Mouse (Mus musculus): Measurements from ENCODE around the gene Limch1. TPM values are rescaled to one million over a fixed set of nuclear protein-coding genes. Genes with fewer than 3 reads are reported as not detected.
A peak's percentile ranks its signal among the peaks of the same experiment; 100 is the strongest.

Limch1 gene
- total RNA-seq, 2 experiments from 2014 or later: 121 to 127 TPM

GRCm38 (mm10) chr5:66793251-66793650 lies 47.6 kb downstream of the Limch1 start:
- no peak for TF ChIP-seq CTCF (IDR thresholded peaks at IDR 0.05)
- Histone ChIP-seq H3K27ac (no peak overlapping the region), H3K4me3 (no peak overlapping the region)
- intact Hi-C loops (cut with DNase I): no loop called here
- DNase-seq (ENCODE audit: extremely low spot score in 1 of 2, low spot score in 2 of 2): no peak

GRCm38 (mm10) chr5:66797326-66797725 lies 51.7 kb downstream of the Limch1 start:
- TF ChIP-seq CTCF (IDR thresholded peaks at IDR 0.05): no peak
- Histone ChIP-seq H3K4me3 (no peak overlapping the region), H3K27ac (no peak overlapping the region)
- intact Hi-C loops (cut with DNase I): no loop called here
- DNase-seq (ENCODE audit: extremely low spot score in 1 of 2, low spot score in 2 of 2): no peak

- TF ChIP-seq CTCF (IDR thresholded peaks at IDR 0.05): no peak
- no peak for DNase-seq (ENCODE audit: extremely low spot score in 1 of 2, low spot score in 2 of 2)
- H3K27ac ChIP-seq: peak overlapping the region; percentile 8; the same call in 1 of the 2 replicates
Measured at GRCm38 (mm10) chr5:66798135-66798534, 52.5 kb downstream of the Limch1 start.

GRCm38 (mm10) chr5:66798591-66799003 lies 53.0 kb downstream of the Limch1 start:
- no peak for TF ChIP-seq CTCF (IDR thresholded peaks at IDR 0.05)
- no peak for DNase-seq (ENCODE audit: extremely low spot score in 1 of 2, low spot score in 2 of 2)
- intact Hi-C loops (cut with DNase I): no loop called here
- Histone ChIP-seq H3K4me3 (no peak overlapping the region), H3K27ac (no peak overlapping the region)

More at GRCm38 (mm10) chr5:66798135-66798534, 52.5 kb downstream of the Limch1 start:
- H3K4me3 ChIP-seq: no peak overlapping the region
- intact Hi-C loops (cut with DNase I): no loop called here

- H3K4me3 ChIP-seq: no peak overlapping the region
- intact Hi-C loops (cut with DNase I): no loop called here
- no peak for DNase-seq (ENCODE audit: extremely low spot score in 1 of 2, low spot score in 2 of 2)
- no peak overlapping the region for H3K27ac ChIP-seq
- no peak for TF ChIP-seq CTCF (IDR thresholded peaks at IDR 0.05)
Measured at GRCm38 (mm10) chr5:66800243-66800642, 54.6 kb downstream of the Limch1 start.

- no peak overlapping the region for H3K4me3 ChIP-seq
- no peak overlapping the region for H3K27ac ChIP-seq
- TF ChIP-seq CTCF (IDR thresholded peaks at IDR 0.05): no peak
- no peak for DNase-seq (ENCODE audit: extremely low spot score in 1 of 2, low spot score in 2 of 2)
- intact Hi-C loops (cut with DNase I): no loop called here
Measured at GRCm38 (mm10) chr5:66800977-66801376, 55.4 kb downstream of the Limch1 start.

- no peak overlapping the region for H3K27ac ChIP-seq
- H3K4me3 ChIP-seq: no peak overlapping the region
- intact Hi-C loops (cut with DNase I): no loop called here
- no peak for TF ChIP-seq CTCF (IDR thresholded peaks at IDR 0.05)
- no peak for DNase-seq (ENCODE audit: extremely low spot score in 1 of 2, low spot score in 2 of 2)
Measured at GRCm38 (mm10) chr5:66802196-66802595, 56.6 kb downstream of the Limch1 start.

- no peak for DNase-seq (ENCODE audit: extremely low spot score in 1 of 2, low spot score in 2 of 2)
- no peak for TF ChIP-seq CTCF (IDR thresholded peaks at IDR 0.05)
- Histone ChIP-seq H3K27ac (no peak overlapping the region), H3K4me3 (no peak overlapping the region)
- intact Hi-C loops (cut with DNase I): no loop called here
Measured at GRCm38 (mm10) chr5:66806335-66806734, 60.7 kb downstream of the Limch1 start.

GRCm38 (mm10) chr5:66807737-66808136 lies 62.1 kb downstream of the Limch1 start:
- intact Hi-C loops (cut with DNase I): no loop called here
- TF ChIP-seq CTCF (IDR thresholded peaks at IDR 0.05): no peak
- no peak for DNase-seq (ENCODE audit: extremely low spot score in 1 of 2, low spot score in 2 of 2)
- no peak overlapping the region for H3K4me3 ChIP-seq
- H3K27ac ChIP-seq: no peak overlapping the region

GRCm38 (mm10) chr5:66809016-66809570 lies 63.5 kb downstream of the Limch1 start:
- no peak for TF ChIP-seq CTCF (IDR thresholded peaks at IDR 0.05)
- DNase-seq (ENCODE audit: extremely low spot score in 1 of 2, low spot score in 2 of 2): no peak
- H3K27ac ChIP-seq: no peak overlapping the region
- H3K4me3 ChIP-seq: no peak overlapping the region
- intact Hi-C loops (cut with DNase I): no loop called here

- H3K4me3 ChIP-seq: no peak overlapping the region
- H3K27ac ChIP-seq: no peak overlapping the region
- intact Hi-C loops (cut with DNase I): no loop called here
- TF ChIP-seq CTCF (IDR thresholded peaks at IDR 0.05): no peak
- no peak for DNase-seq (ENCODE audit: extremely low spot score in 1 of 2, low spot score in 2 of 2)
Measured at GRCm38 (mm10) chr5:66810396-66810795, 64.8 kb downstream of the Limch1 start.

- no peak overlapping the region for H3K4me3 ChIP-seq
- TF ChIP-seq CTCF (IDR thresholded peaks at IDR 0.05): no peak
- DNase-seq (ENCODE audit: extremely low spot score in 1 of 2, low spot score in 2 of 2): no peak
- no peak overlapping the region for H3K27ac ChIP-seq
- intact Hi-C loops (cut with DNase I): no loop called here
Measured at GRCm38 (mm10) chr5:66814674-66815073, 69.0 kb downstream of the Limch1 start.

- no peak overlapping the region for H3K4me3 ChIP-seq
- TF ChIP-seq CTCF (IDR thresholded peaks at IDR 0.05): no peak
- H3K27ac ChIP-seq: no peak overlapping the region
- intact Hi-C loops (cut with DNase I): no loop called here
- no peak for DNase-seq (ENCODE audit: extremely low spot score in 1 of 2, low spot score in 2 of 2)
Measured at GRCm38 (mm10) chr5:66815877-66816276, 70.2 kb downstream of the Limch1 start.

All from left cerebral cortex, adult 2 months (tissue).